ENCODE assay signal across 8 mouse cellular contexts in the genomic region with DNA sequence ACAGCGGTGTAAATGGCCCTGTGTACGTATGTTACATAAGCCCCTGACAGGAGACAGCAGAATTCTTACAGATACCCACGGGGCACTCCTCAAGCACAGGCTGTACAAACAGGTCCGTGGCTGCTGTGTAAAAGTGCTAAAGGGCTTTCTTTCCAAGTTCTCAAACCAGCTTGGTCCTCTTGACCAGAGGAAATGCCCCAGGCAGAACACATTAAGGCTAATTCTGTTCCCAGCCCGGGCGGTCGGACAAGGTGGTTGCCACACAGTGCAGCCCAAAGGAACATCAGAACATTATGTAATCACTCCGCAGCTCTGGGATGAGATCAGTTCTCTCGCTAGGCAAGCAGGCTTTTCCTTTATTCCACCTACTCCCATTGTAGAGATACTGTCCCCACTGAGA. TPM values are rescaled to one million over a fixed set of nuclear protein-coding genes. Genes with fewer than 3 reads are reported as not detected.
DNase-seq lines count a peak whose midpoint lies in the region; ATAC-seq lines count a peak whose summit lies in the region.

No protein-coding gene starts in this region.

- 19% methylated on average over 9 of the region's 9 CpGs for WGBS in embryonic facial prominence, embryonic 15.5 days
- 62% methylated on average over 9 of the region's 9 CpGs for WGBS in heart, embryonic 12.5 days
- WGBS in liver, embryonic 15.5 days (ENCODE audit: insufficient replicate concordance), result 47% methylated on average over 9 of the region's 9 CpGs

- no peaks in the 10 kb centered on the region for H3K27me3 ChIP-seq in embryonic facial prominence, embryonic 15.5 days
- no peaks in the 10 kb centered on the region for H3K27me3 ChIP-seq in heart, embryonic 12.5 days (replicated peaks)
- H3K27me3 ChIP-seq in liver, embryonic 15.5 days, result no peaks in the 10 kb centered on the region

- DNase-seq in 3134 (ENCODE audit: extremely low read depth, insufficient read length, low spot score) (peak; percentile 47), adipocyte (ENCODE audit: low spot score) (peak; percentile 94)
- peak; percentile 65 to 89 for DNase-seq in kidney, postnatal 25 days
- peak; percentile 88 for DNase-seq in skeletal muscle tissue, adult 2 months (ENCODE audit: low read depth, low spot score)
- no peak for DNase-seq in urinary bladder, postnatal 4 days (ENCODE audit: low spot score in 2 of 2)

- peaks cover 27% of the 10 kb centered on the region for H3K4me1 ChIP-seq in embryonic facial prominence, embryonic 15.5 days
- peaks cover 40% of the 10 kb centered on the region for H3K4me1 ChIP-seq in heart, embryonic 12.5 days (replicated peaks)
- peaks cover 52% of the 10 kb centered on the region for H3K4me1 ChIP-seq in liver, embryonic 15.5 days (replicated peaks)

- H3K9ac ChIP-seq in embryonic facial prominence, embryonic 15.5 days, result peak overlapping the region; percentile 35; the same call in 1 of the 2 replicates
- H3K9ac ChIP-seq in heart, embryonic 12.5 days, result peak overlapping the region; percentile 52; the same call in 1 of the 2 replicates
- H3K9ac ChIP-seq in liver, embryonic 15.5 days, result peak overlapping the region; percentile 39

- peak overlapping the region; percentile 99 for H3K4me3 ChIP-seq in embryonic facial prominence, embryonic 15.5 days (replicated peaks)
- peak overlapping the region; percentile 18 for H3K4me3 ChIP-seq in heart, embryonic 12.5 days
- H3K4me3 ChIP-seq in liver, embryonic 15.5 days (replicated peaks), result peak overlapping the region; percentile 95

- no peak overlapping the region for H3K27ac ChIP-seq in embryonic facial prominence, embryonic 15.5 days (replicated peaks)
- no peak overlapping the region for H3K27ac ChIP-seq in heart, embryonic 12.5 days (ENCODE audit: poor library complexity, severe bottlenecking)
- peak overlapping the region; percentile 73 for H3K27ac ChIP-seq in liver, embryonic 15.5 days (replicated peaks)

- no peak for ATAC-seq in embryonic facial prominence, embryonic 15.5 days (ENCODE audit: insufficient number of reproducible peaks, low FRiP score, low TSS enrichment, low read depth)
- ATAC-seq in heart, embryonic 12.5 days (ENCODE audit: insufficient number of reproducible peaks, low FRiP score), result no peak
- no peak for ATAC-seq in liver, embryonic 15.5 days (ENCODE audit: insufficient read depth)

- H3K9me3 ChIP-seq in embryonic facial prominence, embryonic 15.5 days (replicated peaks), result no peaks in the 10 kb centered on the region
- H3K9me3 ChIP-seq in heart, embryonic 12.5 days (replicated peaks), result no peaks in the 10 kb centered on the region
- H3K9me3 ChIP-seq in liver, embryonic 15.5 days (replicated peaks), result no peaks in the 10 kb centered on the region

- peaks cover 18% of the 10 kb centered on the region for H3K36me3 ChIP-seq in embryonic facial prominence, embryonic 15.5 days
- peaks cover 16% of the 10 kb centered on the region for H3K36me3 ChIP-seq in heart, embryonic 12.5 days
- H3K36me3 ChIP-seq in liver, embryonic 15.5 days (replicated peaks), result peaks cover 30% of the 10 kb centered on the region

- peak overlapping the region; percentile 48 for H3K4me2 ChIP-seq in embryonic facial prominence, embryonic 15.5 days (replicated peaks)
- H3K4me2 ChIP-seq in heart, embryonic 12.5 days, result peak overlapping the region; percentile 58
- H3K4me2 ChIP-seq in liver, embryonic 15.5 days, result peak overlapping the region; percentile 76

RNA-seq across cellular contexts. Expression of a gene that starts 2.4 kb away (rescaled TPM):
- polyA plus RNA-seq in embryonic facial prominence, embryonic 15.5 days (2015; fragmentation: Nextera tagmentation; extraction: Ambion mirVana), result 1,155 and 1,174 TPM in 2 replicates
- polyA plus RNA-seq in heart, embryonic 12.5 days (2016; fragmentation: Nextera tagmentation; extraction: Ambion mirVana), result 642 and 652 TPM in 2 replicates
- 524 and 538 TPM in 2 replicates for polyA plus RNA-seq in liver, embryonic 15.5 days (2015; fragmentation: Nextera tagmentation; extraction: Ambion mirVana)

RNA-seq across cellular contexts. Expression of a gene that starts 57.1 kb away (rescaled TPM):
- 23.8 and 25.6 TPM in 2 replicates for polyA plus RNA-seq in embryonic facial prominence, embryonic 15.5 days (2015; fragmentation: Nextera tagmentation; extraction: Ambion mirVana)
- polyA plus RNA-seq in heart, embryonic 12.5 days (2016; fragmentation: Nextera tagmentation; extraction: Ambion mirVana), result 13.5 and 18.1 TPM in 2 replicates
- polyA plus RNA-seq in liver, embryonic 15.5 days (2015; fragmentation: Nextera tagmentation; extraction: Ambion mirVana), result 21.4 and 23.4 TPM in 2 replicates

Comparison
In these comparisons a context has a peak if more than half of its experiments do, and no peak if none do; other contexts are left out.
1. DNase-seq: peak in 3134 (single experiment), adipocyte (single experiment), kidney, postnatal 25 days (2 of 2) and skeletal muscle tissue, adult 2 months (single experiment); none in urinary bladder, postnatal 4 days (0 of 2).
2. H3K4me3 ChIP-seq: peak in every context shown above with its lines; median percentile 99 in embryonic facial prominence, embryonic 15.5 days; 95 in liver, embryonic 15.5 days; 18 in heart, embryonic 12.5 days.
3. Peak in every context shown above with its lines, with median percentiles within 50 percentile points of each other: H3K4me2 ChIP-seq and H3K9ac ChIP-seq.